Mouse (Mus musculus) adipose tissue, adult 10 weeks (tissue): ENCODE results near the gene Olfr1368. TPM values are rescaled to one million over a fixed set of nuclear protein-coding genes. Genes with fewer than 3 reads are reported as not detected.

Experiments used
- polyA plus RNA-seq: library from polyadenylated mRNA; stranded (reverse); fragments of 350-450 nt; fragmentation: Illumina TruSeq; extraction: RNeasy Lipid Tissue Mini Kit (QIAGEN cat#74804); gene quantifications from one replicate; pipeline ENCODE4 v1.2.3, GENCODE M21; 2014; ENCODE audit warnings: low read depth, low replicate concordance

The Olfr1368 gene
- not detected for polyA plus RNA-seq

GRCm38 (mm10) chr13:21145767-21146166 is at the start of gene Olfr1368:
Gene Olfr1368, minus strand, starts transcription at chr13:21145867.

GRCm38 (mm10) chr13:21179367-21179723 is 33.7 kb upstream of the Olfr1368 start, which contains the start of gene Trim27:
Gene Trim27, plus strand, starts transcription at chr13:21179445.

GRCm38 (mm10) chr13:21129339-21129738 is 16.3 kb downstream of the Olfr1368 start, which contains the start of gene Olfr263:
Gene Olfr263, plus strand, starts transcription at chr13:21129639.

GRCm38 (mm10) chr13:21111183-21111582 is 34.5 kb downstream of the Olfr1368 start, which contains the start of gene Olfr1369-ps1:
Gene Olfr1369-ps1, plus strand, starts transcription at chr13:21111483.

Other genes starting within 250 kb of the Olfr1368 start
- gene Olfr1370, start 70.9 kb downstream of the Olfr1368 start, polyA plus RNA-seq: not detected
- not detected for gene Olfr1369-ps1, start 34.4 kb downstream of the Olfr1368 start, polyA plus RNA-seq
- gene Olfr263, start 16.2 kb downstream of the Olfr1368 start, polyA plus RNA-seq: not detected
- gene Trim27, start 33.6 kb upstream of the Olfr1368 start, polyA plus RNA-seq: 52.9 TPM
- gene Gpx5, start 146.9 kb upstream of the Olfr1368 start, polyA plus RNA-seq: 18,335 TPM
- gene Gpx6, start 166.3 kb upstream of the Olfr1368 start, polyA plus RNA-seq: 18.9 TPM
- gene Olfr1367, start 201.0 kb upstream of the Olfr1368 start, polyA plus RNA-seq: not detected
- gene Zscan12, start 217.0 kb upstream of the Olfr1368 start, polyA plus RNA-seq: 7.2 TPM